ENCODE assay signal across 19 mouse cellular contexts in genomic region chr10:78378516-78378915, GRCm38 (mm10). TPM values are rescaled to one million over a fixed set of nuclear protein-coding genes. Genes with fewer than 3 reads are reported as not detected.
DNase-seq lines count a peak whose midpoint lies in the region; ATAC-seq and TF ChIP-seq lines count a peak whose summit lies in the region.
"Had no signal": no experiment of that assay in that cellular context is flagged by ENCODE, and none has a peak within 500 bp of the region (broad histone marks: within the 10 kb centered on the region; RNA-seq: fewer than 3 reads in every experiment).

No protein-coding gene starts in this region.

- H3K4me2 ChIP-seq in hindbrain, postnatal 0 days (ENCODE audit: low read depth, low read length): no peak overlapping the region
- H3K4me2 ChIP-seq in hindbrain, embryonic 13.5 days: no peak overlapping the region
- H3K4me2 ChIP-seq in lung, postnatal 0 days (replicated peaks; ENCODE audit: low read depth, low read length): no peak overlapping the region
- H3K4me2 ChIP-seq: embryonic facial prominence, embryonic 13.5 days; hindbrain, embryonic 12.5 days; limb, embryonic 15.5 days; neural tube, embryonic 12.5 days had no signal

- no peaks in the 10 kb centered on the region for H3K36me3 ChIP-seq in hindbrain, postnatal 0 days (ENCODE audit: insufficient read depth, low read length)
- no peaks in the 10 kb centered on the region for H3K36me3 ChIP-seq in hindbrain, embryonic 13.5 days
- H3K36me3 ChIP-seq in lung, postnatal 0 days (ENCODE audit: insufficient read depth, low read length): no peaks in the 10 kb centered on the region
- H3K36me3 ChIP-seq: embryonic facial prominence, embryonic 13.5 days; forebrain, embryonic 10.5 days; hindbrain, embryonic 12.5 days; limb, embryonic 15.5 days; neural tube, embryonic 12.5 days had no signal

- no peak overlapping the region for H3K27ac ChIP-seq in hindbrain, postnatal 0 days
- H3K27ac ChIP-seq in hindbrain, embryonic 13.5 days: no peak overlapping the region
- no peak overlapping the region for H3K27ac ChIP-seq in lung, postnatal 0 days (ENCODE audit: low read length)
- H3K27ac ChIP-seq: embryonic facial prominence, embryonic 13.5 days; forebrain, embryonic 10.5 days; hindbrain, embryonic 12.5 days; limb, embryonic 15.5 days; neural tube, embryonic 12.5 days had no signal

- H3K4me1 ChIP-seq in hindbrain, postnatal 0 days (ENCODE audit: insufficient read depth, low read length): no peaks in the 10 kb centered on the region
- no peaks in the 10 kb centered on the region for H3K4me1 ChIP-seq in hindbrain, embryonic 13.5 days (replicated peaks)
- H3K4me1 ChIP-seq in lung, postnatal 0 days (ENCODE audit: insufficient read depth, low read depth, low read length): no peaks in the 10 kb centered on the region
- H3K4me1 ChIP-seq: embryonic facial prominence, embryonic 13.5 days; forebrain, embryonic 10.5 days; hindbrain, embryonic 12.5 days; limb, embryonic 15.5 days; neural tube, embryonic 12.5 days had no signal

- no peak for TF ChIP-seq EP300 in lung, postnatal 0 days (IDR thresholded peaks at IDR 0.05)

- H3K27me3 ChIP-seq in hindbrain, postnatal 0 days (ENCODE audit: insufficient read depth, low read length): no peaks in the 10 kb centered on the region
- H3K27me3 ChIP-seq in hindbrain, embryonic 13.5 days: no peaks in the 10 kb centered on the region; the same call in 1 of the 2 replicates
- no peaks in the 10 kb centered on the region for H3K27me3 ChIP-seq in lung, postnatal 0 days (replicated peaks; ENCODE audit: insufficient read depth, low read length)
- H3K27me3 ChIP-seq: embryonic facial prominence, embryonic 13.5 days; hindbrain, embryonic 12.5 days; limb, embryonic 15.5 days; neural tube, embryonic 12.5 days had no signal

- H3K9ac ChIP-seq in hindbrain, postnatal 0 days (replicated peaks; ENCODE audit: low read length): no peak overlapping the region
- no peak overlapping the region for H3K9ac ChIP-seq in hindbrain, embryonic 13.5 days
- H3K9ac ChIP-seq in lung, postnatal 0 days (replicated peaks; ENCODE audit: low read depth): no peak overlapping the region
- H3K9ac ChIP-seq: embryonic facial prominence, embryonic 13.5 days; hindbrain, embryonic 12.5 days; limb, embryonic 15.5 days; neural tube, embryonic 12.5 days had no signal

- TF ChIP-seq CTCF in hindbrain, postnatal 0 days (IDR thresholded peaks at IDR 0.05; ENCODE audit: low read depth): peak; percentile 7; the same call in 1 of the 2 replicates
- peak; percentile 36 for TF ChIP-seq CTCF in lung, postnatal 0 days (IDR thresholded peaks at IDR 0.05)

- WGBS in hindbrain, postnatal 0 days: 97% methylated on average over 7 of the region's 7 CpGs
- WGBS in hindbrain, embryonic 13.5 days: 95% methylated on average over 7 of the region's 7 CpGs
- WGBS in lung, postnatal 0 days: 94% methylated on average over 7 of the region's 7 CpGs

- DNase-seq in hindbrain, postnatal 0 days (ENCODE audit: low spot score): no peak
- no peak for DNase-seq in lung, postnatal 0 days (ENCODE audit: low spot score)
- no peak for DNase-seq in lung, postnatal 10 days
- peak; percentile 83 for DNase-seq in ZHBTc4 (ENCODE audit: low read depth, low spot score)
- DNase-seq in adrenal gland, postnatal 14 days: no peak
- no peak for DNase-seq in testis, postnatal 14 days (ENCODE audit: low spot score)
- DNase-seq in heart, postnatal 4 days: no peak
- DNase-seq: cerebellum, adult 9-11 months; gastrocnemius, postnatal 10 days; kidney, adult 11 months; kidney, postnatal 14 days; right cerebral cortex, postnatal 25 days had no signal

- no peak overlapping the region for H3K4me3 ChIP-seq in hindbrain, postnatal 0 days (ENCODE audit: low read length)
- H3K4me3 ChIP-seq in hindbrain, embryonic 13.5 days: no peak overlapping the region
- no peak overlapping the region for H3K4me3 ChIP-seq in lung, postnatal 0 days (ENCODE audit: low read depth, low read length)
- H3K4me3 ChIP-seq: embryonic facial prominence, embryonic 13.5 days; forebrain, embryonic 10.5 days; hindbrain, embryonic 12.5 days; limb, embryonic 15.5 days; megakaryocyte, embryonic 14.5 days; neural tube, embryonic 12.5 days had no signal

- no peak for ATAC-seq in hindbrain, postnatal 0 days
- ATAC-seq in hindbrain, embryonic 13.5 days (ENCODE audit: low FRiP score): no peak
- no peak for ATAC-seq in lung, postnatal 0 days

- H3K9me3 ChIP-seq in hindbrain, postnatal 0 days (ENCODE audit: low read length): no peaks in the 10 kb centered on the region
- no peaks in the 10 kb centered on the region for H3K9me3 ChIP-seq in hindbrain, embryonic 13.5 days
- H3K9me3 ChIP-seq in lung, postnatal 0 days (ENCODE audit: low read length): no peaks in the 10 kb centered on the region
- H3K9me3 ChIP-seq: embryonic facial prominence, embryonic 13.5 days; hindbrain, embryonic 12.5 days; limb, embryonic 15.5 days; neural tube, embryonic 12.5 days had no signal

RNA-seq across cellular contexts. Expression of gene Agpat3, which starts 26.2 kb away (rescaled TPM):
- total RNA-seq in hindbrain, postnatal 0 days (2014; rRNA removed): 123 and 158 TPM in 2 replicates
- 115 and 117 TPM in 2 replicates for polyA plus RNA-seq in hindbrain, postnatal 0 days (2015; fragmentation: Nextera tagmentation; extraction: Ambion mirVana)
- polyA plus RNA-seq in hindbrain, embryonic 13.5 days (2015; fragmentation: Nextera tagmentation; extraction: Ambion mirVana): 51.2 and 54.4 TPM in 2 replicates
- 119 and 129 TPM in 2 replicates for polyA plus RNA-seq in lung, postnatal 0 days (2015; fragmentation: Nextera tagmentation; extraction: Ambion mirVana)
- total RNA-seq in adrenal gland, postnatal 14 days (2021): 323 and 324 TPM in 2 replicates
- total RNA-seq in heart, postnatal 4 days (2021): 100 to 1,000 TPM; 242 to 263 TPM

RNA-seq across cellular contexts. Expression of gene Rrp1, which starts 34.3 kb away (rescaled TPM):
- total RNA-seq in hindbrain, postnatal 0 days (2014; rRNA removed): 176 and 179 TPM in 2 replicates
- 429 and 435 TPM in 2 replicates for polyA plus RNA-seq in hindbrain, postnatal 0 days (2015; fragmentation: Nextera tagmentation; extraction: Ambion mirVana)
- 385 and 394 TPM in 2 replicates for polyA plus RNA-seq in hindbrain, embryonic 13.5 days (2015; fragmentation: Nextera tagmentation; extraction: Ambion mirVana)
- polyA plus RNA-seq in lung, postnatal 0 days (2015; fragmentation: Nextera tagmentation; extraction: Ambion mirVana): 171 and 175 TPM in 2 replicates
- 199 and 221 TPM in 2 replicates for total RNA-seq in adrenal gland, postnatal 14 days (2021)
- total RNA-seq in heart, postnatal 4 days (2021): 100 to 1,000 TPM; 132 to 138 TPM

RNA-seq across cellular contexts. Expression of gene Cstb, which starts 47.0 kb away (rescaled TPM):
- 80.6 and 84.4 TPM in 2 replicates for total RNA-seq in hindbrain, postnatal 0 days (2014; rRNA removed)
- 147 and 148 TPM in 2 replicates for polyA plus RNA-seq in hindbrain, postnatal 0 days (2015; fragmentation: Nextera tagmentation; extraction: Ambion mirVana)
- 93.9 and 105 TPM in 2 replicates for polyA plus RNA-seq in hindbrain, embryonic 13.5 days (2015; fragmentation: Nextera tagmentation; extraction: Ambion mirVana)
- polyA plus RNA-seq in lung, postnatal 0 days (2015; fragmentation: Nextera tagmentation; extraction: Ambion mirVana): 440 and 490 TPM in 2 replicates
- total RNA-seq in adrenal gland, postnatal 14 days (2021): 176 and 179 TPM in 2 replicates
- 10 to 100 TPM; 42.8 to 45.3 TPM for total RNA-seq in heart, postnatal 4 days (2021)
